ENCODE assay signal across 27 mouse cellular contexts in the genomic region with DNA sequence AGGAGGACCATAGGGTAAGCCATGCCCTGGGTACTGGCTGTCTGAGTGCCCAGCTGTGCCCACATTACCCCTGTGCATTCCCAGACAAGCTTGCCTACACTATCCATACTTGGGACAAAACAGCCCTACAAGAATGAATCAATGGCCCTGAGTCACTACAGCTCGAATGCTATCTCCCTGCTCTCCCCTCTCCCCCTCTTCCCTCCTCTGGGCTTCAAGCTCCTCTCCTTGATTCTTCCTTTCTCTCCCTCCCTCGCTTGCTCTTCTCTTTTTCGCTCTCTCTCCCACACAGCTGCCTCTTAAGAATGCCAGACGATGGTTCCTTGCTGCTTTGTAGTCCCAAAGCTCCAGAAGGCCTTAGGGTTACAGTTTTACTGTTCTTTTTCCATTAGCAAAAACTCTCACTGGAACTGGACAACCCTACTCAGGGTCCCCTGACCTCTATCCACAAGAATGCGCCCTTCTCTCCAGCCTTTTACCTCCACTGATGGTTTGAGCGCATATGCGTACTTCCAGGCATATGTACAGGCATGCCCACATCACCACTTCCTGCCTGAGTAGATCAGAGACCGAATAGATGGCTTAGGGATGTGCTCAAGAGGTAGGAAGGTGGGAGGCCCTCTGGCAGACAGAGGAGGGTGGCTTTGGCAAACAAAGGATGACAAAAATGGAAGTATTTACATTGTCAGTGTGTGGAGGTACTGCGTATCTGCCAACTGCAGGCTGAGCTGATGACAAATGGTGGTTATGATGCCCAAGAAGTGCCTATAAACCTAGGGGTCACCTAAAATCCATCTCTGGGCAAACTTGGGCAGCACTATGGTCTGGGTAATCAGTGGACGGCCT. TPM values are rescaled to one million over a fixed set of nuclear protein-coding genes. Genes with fewer than 3 reads are reported as not detected.
DNase-seq lines count a peak whose midpoint lies in the region; TF ChIP-seq lines count a peak whose summit lies in the region.
"Had no signal": no experiment of that assay in that cellular context is flagged by ENCODE, and none has a peak within 500 bp of the region (broad histone marks: within the 10 kb centered on the region; RNA-seq: fewer than 3 reads in every experiment).

No protein-coding gene starts in this region.

- intact Hi-C loops in left cerebral cortex, adult 2 months (cut with DNase I) = no loop called here

- no peak for TF ChIP-seq CTCF in left cerebral cortex, adult 2 months (IDR thresholded peaks at IDR 0.05)
- no peak for TF ChIP-seq CTCF in C2C12 (IDR thresholded peaks at IDR 0.05; ENCODE audit: control insufficient read depth, insufficient read depth, insufficient read length)

- no peak overlapping the region for H3K4me3 ChIP-seq in left cerebral cortex, adult 2 months
- no peak overlapping the region for H3K4me3 ChIP-seq in C2C12 (ENCODE audit: insufficient read depth, poor library complexity, severe bottlenecking)
- H3K4me3 ChIP-seq: embryonic facial prominence, embryonic 12.5 days; erythroblast, embryonic 14.5 days; heart, embryonic 10.5 days; heart, embryonic 15.5 days; hindbrain, embryonic 12.5 days; neural tube, embryonic 12.5 days; stomach, embryonic 15.5 days had no signal

- H3K27me3 ChIP-seq in C2C12 (ENCODE audit: control insufficient read depth, insufficient read depth, insufficient read length) = no peaks in the 10 kb centered on the region
- H3K27me3 ChIP-seq: heart, embryonic 15.5 days; hindbrain, embryonic 12.5 days; neural tube, embryonic 12.5 days; stomach, embryonic 15.5 days had no signal

- no peak for DNase-seq in left cerebral cortex, adult 2 months (ENCODE audit: extremely low spot score in 1 of 2, low spot score in 2 of 2)
- no peak for DNase-seq in left cerebral cortex, adult 9 months (ENCODE audit: low spot score in 2 of 2)
- DNase-seq in 3T3-L1 (ENCODE audit: low read depth, low spot score) = peak; percentile 62
- peak; percentile 81 for DNase-seq in brain, adult 2 months (ENCODE audit: low read depth, low spot score)
- DNase-seq in heart, adult 8-10 months (ENCODE audit: low spot score) = no peak
- no peak for DNase-seq in urinary bladder, postnatal 25 days (ENCODE audit: low spot score)
- DNase-seq in retina, embryonic 14.5 days (ENCODE audit: low spot score) = no peak
- DNase-seq: adrenal gland, adult 8-10 months; cerebellum, adult 8-10 months; cerebellum, postnatal 25 days; gastrocnemius, postnatal 14 days; kidney, adult 8-10 months; kidney, postnatal 10 days; liver; lung, embryonic 14.5 days; lung, postnatal 14 days; right cerebral cortex, postnatal 14 days had no signal

- H3ac ChIP-seq in C2C12 (ENCODE audit: control insufficient read depth, insufficient read length, low read depth) = no peak overlapping the region

- peak overlapping the region; percentile 80 for H3K27ac ChIP-seq in left cerebral cortex, adult 2 months
- H3K27ac ChIP-seq: embryonic facial prominence, embryonic 12.5 days; heart, embryonic 10.5 days; heart, embryonic 15.5 days; hindbrain, embryonic 12.5 days; liver, embryonic 14.5 days; neural tube, embryonic 12.5 days; stomach, embryonic 15.5 days had no signal

- H3K79me3 ChIP-seq in C2C12 (ENCODE audit: low read depth) = no peaks in the 10 kb centered on the region

- no peaks in the 10 kb centered on the region for H3K36me3 ChIP-seq in C2C12 (ENCODE audit: control insufficient read depth, insufficient read depth)
- H3K36me3 ChIP-seq: embryonic facial prominence, embryonic 12.5 days; heart, embryonic 10.5 days; heart, embryonic 15.5 days; hindbrain, embryonic 12.5 days; neural tube, embryonic 12.5 days; stomach, embryonic 15.5 days had no signal

- no peaks in the 10 kb centered on the region for H3K79me2 ChIP-seq in C2C12 (ENCODE audit: control insufficient read depth, insufficient read depth)

TF ChIP-seq in C2C12, 6 proteins besides CTCF, POLR2A, EP300 and RAD21:
- no peak for TF ChIP-seq FOSL1 (IDR thresholded peaks at IDR 0.05; ENCODE audit: insufficient read depth, low read length, poor library complexity, severe bottlenecking)
- TF ChIP-seq USF1 (IDR thresholded peaks at IDR 0.05; ENCODE audit: low read depth) = no peak
- TF ChIP-seq MYOD1 (IDR thresholded peaks at IDR 0.05; ENCODE audit: control insufficient read depth, insufficient read length, low read depth) = peak; percentile 22

RNA-seq across cellular contexts. Expression of a gene that starts 51.9 kb away (rescaled TPM):
- total RNA-seq in left cerebral cortex, adult 2 months (2021) = 100 to 1,000 TPM; 214 to 230 TPM
- 23.3 TPM for polyA plus RNA-seq in C2C12 (2012; fragmentation: generic; extraction: Trizol)
- 10 to 100 TPM; 22.5 to 33.7 (median 30.9) TPM for total RNA-seq in heart, adult 8-10 months (2022)
- total RNA-seq: granulocyte monocyte progenitor cell, adult 5-6 weeks had no signal
- polyA plus RNA-seq: erythroblast, embryonic 14.5 days had no signal

Comparison
In these comparisons a context has a peak if more than half of its experiments do, and no peak if none do; other contexts are left out.
1. DNase-seq: peak in 3T3-L1 (single experiment) and brain, adult 2 months (single experiment); none in left cerebral cortex, adult 2 months (0 of 2), left cerebral cortex, adult 9 months (0 of 2), heart, adult 8-10 months (single experiment), urinary bladder, postnatal 25 days (single experiment) and retina, embryonic 14.5 days (single experiment).
2. RNA of a gene that starts 51.9 kb away (total RNA-seq): 214 to 230 TPM in left cerebral cortex, adult 2 months; 22.5 to 33.7 TPM in heart, adult 8-10 months; every median in the first group is over 4 times any median in the second.